Comparison of ENCODE assay signal across 26 mouse cellular contexts in the genomic region with DNA sequence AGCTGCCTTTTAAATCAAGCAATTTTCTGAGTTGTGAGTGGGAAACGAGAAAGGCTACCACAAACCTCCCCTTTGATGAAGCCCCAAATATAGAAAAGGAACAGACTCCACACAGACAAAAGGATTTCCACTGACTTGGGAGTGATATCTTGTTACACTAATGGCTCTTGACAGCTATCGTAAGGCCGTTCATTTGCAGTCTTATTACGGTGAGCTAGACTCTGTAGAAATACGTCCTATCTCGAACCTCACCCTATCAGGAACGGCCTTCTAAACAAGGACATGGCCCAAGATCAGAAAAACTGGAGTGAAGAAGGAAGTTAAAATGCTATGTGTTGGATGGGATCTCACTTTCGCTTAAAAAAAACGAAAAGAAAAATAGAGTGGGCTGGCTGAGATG.
"Had no signal": no experiment of that assay in that cellular context is flagged by ENCODE, and none has a peak within 500 bp of the region (broad histone marks: within the 10 kb centered on the region; RNA-seq: fewer than 3 reads in every experiment).

No protein-coding gene starts in this region.

- H3K4me2 ChIP-seq: heart, embryonic 11.5 days; hindbrain, embryonic 12.5 days; hindbrain, embryonic 14.5 days; intestine, embryonic 15.5 days; limb, embryonic 12.5 days; liver, embryonic 11.5 days; liver, embryonic 13.5 days had no signal

- H3K4me3 ChIP-seq: gastrocnemius, adult 2 months; heart, adult 2 months; hindbrain, embryonic 10.5 days; hindbrain, embryonic 12.5 days; intestine, embryonic 15.5 days; limb, embryonic 12.5 days; liver, embryonic 13.5 days had no signal

- H3K36me3 ChIP-seq: hindbrain, embryonic 10.5 days; hindbrain, embryonic 12.5 days; intestine, embryonic 15.5 days; limb, embryonic 12.5 days; liver, embryonic 13.5 days had no signal

- H3K4me1 ChIP-seq: intestine, embryonic 15.5 days; liver, embryonic 13.5 days had no signal

- H3K27ac ChIP-seq: gastrocnemius, adult 2 months; heart, adult 2 months; hindbrain, embryonic 10.5 days; hindbrain, embryonic 12.5 days; hindbrain, embryonic 14.5 days; intestine, embryonic 15.5 days; kidney, postnatal 0 days; limb, embryonic 12.5 days; liver, embryonic 13.5 days had no signal

- DNase-seq: gastrocnemius, adult 2 months; gastrocnemius, postnatal 10 days; gastrocnemius, postnatal 25 days; heart, adult 2 months; heart, postnatal 10 days; heart, postnatal 4 days; kidney, adult 18-20 months; kidney, adult 8-10 months; kidney, postnatal 14 days; kidney, postnatal 36 days; layer of hippocampus, adult 9-11 months; layer of hippocampus, postnatal 36 days; left cerebral cortex, postnatal 4 days; liver; liver, embryonic 13.5 days had no signal

- H3K9me3 ChIP-seq: hindbrain, embryonic 10.5 days; hindbrain, embryonic 12.5 days; intestine, embryonic 15.5 days; limb, embryonic 12.5 days; liver, embryonic 13.5 days had no signal

- H3K9ac ChIP-seq: hindbrain, embryonic 12.5 days; hindbrain, embryonic 14.5 days; intestine, embryonic 15.5 days; limb, embryonic 12.5 days; liver, embryonic 13.5 days had no signal

- ATAC-seq: hindbrain, embryonic 16.5 days; inflammation-experienced regulatory T-cells, adult 6 months; intestine, embryonic 15.5 days; intestine, postnatal 0 days had no signal

- H3K27me3 ChIP-seq: hindbrain, embryonic 12.5 days; intestine, embryonic 15.5 days; limb, embryonic 12.5 days; liver, embryonic 13.5 days had no signal
